Mouse (Mus musculus): ENCODE measurements around the gene Igsf9b.

Igsf9b gene

DNA sequence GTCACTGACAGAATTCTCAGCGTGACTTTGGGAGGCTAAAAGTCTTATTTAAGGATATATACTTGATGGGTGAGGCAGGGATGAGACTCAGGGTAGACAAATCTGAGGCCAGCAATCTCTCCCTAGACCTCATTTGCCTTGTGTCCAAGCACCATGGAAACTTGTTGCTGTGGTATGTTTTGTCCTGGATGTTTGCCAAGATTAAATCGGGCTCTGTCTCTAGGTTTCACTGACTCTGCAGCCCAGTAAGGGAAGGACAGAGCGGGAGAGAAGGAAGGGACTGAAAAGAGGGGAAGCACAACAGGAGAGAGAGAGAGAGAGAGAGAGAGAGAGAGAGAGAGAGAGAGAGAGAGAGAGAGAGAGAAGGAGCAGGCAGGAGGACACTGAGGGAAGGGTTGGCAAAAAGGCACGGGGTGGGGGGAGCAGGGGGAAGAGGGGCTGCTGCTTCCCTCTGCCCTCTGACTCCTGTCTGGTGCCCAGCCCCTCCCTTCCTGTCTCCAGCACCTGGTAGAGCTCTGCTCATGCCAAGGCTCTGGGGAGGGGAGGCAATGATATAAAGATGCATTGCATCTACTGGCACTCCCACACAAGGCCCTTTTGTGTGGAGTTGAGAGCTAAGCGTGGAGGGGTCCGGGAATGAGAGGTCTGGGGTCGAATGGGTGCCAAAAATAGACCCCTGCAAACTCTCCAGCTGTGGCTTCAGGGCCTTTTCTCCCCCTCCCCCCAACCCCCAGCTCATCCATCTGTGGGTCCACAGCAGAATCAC is 9.3 kb upstream of the Igsf9b start:
- no peak for DNase-seq (ENCODE audit: low read depth, low spot score)

DNA sequence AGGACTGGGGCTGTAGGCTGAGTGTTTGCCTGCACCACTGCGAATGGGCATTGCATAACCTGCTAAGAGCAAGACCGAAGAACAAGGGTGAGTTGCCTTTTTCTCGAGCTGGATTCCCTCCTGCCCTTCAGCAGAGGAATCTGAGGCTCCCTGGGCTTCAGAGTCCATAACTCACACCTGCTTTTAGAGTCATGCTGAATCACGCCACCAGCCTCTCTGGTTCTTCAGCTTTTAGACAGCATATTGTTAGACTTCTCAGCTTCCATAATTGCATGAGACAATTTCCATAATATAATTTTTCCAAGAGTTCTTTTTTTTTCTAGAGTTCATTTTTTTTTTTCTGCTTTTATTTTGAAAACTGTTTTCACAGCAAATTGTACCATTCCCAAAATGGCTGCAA is 4.6 kb upstream of the Igsf9b start:
- DNase-seq (ENCODE audit: low read depth, low spot score), result no peak

DNA sequence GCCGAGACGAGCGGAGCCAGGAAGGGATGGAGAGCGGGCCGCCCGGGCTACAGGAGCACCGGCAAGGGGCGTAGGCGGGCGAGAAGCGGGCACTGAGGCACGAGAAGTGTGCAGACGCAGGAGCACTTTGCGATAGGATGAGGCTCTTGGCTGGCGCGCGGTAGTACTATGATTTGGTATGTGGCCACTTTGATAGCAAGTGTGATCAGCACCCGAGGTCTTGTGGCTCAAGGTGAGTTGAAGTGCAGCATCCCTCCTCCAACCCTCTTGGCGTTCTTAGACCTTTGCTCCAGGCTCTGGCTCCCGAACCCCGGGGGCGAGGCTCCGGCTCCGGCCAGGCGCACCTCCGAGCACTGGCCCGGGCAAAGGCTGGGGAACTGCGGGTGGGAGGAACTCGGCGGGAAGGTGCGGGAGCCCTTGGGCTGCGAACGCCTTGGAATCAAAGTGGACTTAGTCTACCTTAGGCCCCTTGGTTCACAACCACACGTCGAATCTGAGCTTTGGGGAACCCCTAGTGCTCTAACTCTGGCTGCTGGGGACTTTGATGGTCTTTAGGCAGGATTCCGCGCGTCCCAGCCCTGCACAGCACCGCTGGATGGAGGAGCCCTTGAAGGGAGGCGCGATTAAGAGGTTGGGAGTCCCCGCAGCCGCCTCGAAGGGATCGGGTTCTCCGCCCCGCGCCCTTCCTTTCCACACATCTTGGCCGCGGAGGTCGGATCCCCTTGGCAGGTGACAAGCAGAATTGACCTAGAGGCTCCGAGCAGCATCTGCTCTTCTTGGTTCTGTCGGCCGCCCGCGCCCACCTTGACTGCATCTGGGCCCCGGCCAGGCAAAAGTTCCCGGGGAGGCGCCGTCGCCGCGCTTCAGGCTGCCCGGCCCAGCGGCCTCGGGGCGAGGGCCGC is 533 bp downstream of the Igsf9b start:
- no peak for DNase-seq (ENCODE audit: low read depth, low spot score)

DNA sequence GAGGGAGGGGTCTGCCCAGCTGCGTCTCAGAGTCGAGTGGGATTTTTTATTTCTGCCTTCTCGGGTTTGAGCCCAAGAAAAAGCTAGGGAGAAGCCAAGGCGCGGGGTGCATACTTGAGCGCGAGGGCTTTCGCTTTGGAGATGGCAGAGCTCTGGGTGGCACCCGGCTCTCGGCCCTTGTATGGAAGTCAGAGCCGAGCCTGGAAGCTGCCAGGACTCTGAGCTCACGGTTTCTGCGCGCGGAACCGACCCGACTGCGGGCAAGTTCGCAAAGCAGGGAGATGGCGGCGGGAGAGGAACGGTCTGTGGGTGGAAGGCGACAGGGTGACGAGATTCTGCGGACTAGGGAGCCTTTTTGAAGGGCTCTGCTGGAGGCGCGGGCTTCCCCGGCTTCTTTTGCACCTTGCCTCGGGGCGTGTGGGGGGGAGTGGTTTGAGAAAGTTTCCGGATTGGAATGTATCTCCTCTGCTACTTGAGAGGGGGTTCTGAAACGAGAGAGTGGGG is 1.2 kb downstream of the Igsf9b start:
- DNase-seq (ENCODE audit: low read depth, low spot score), result peak; percentile 34

GRCm38 (mm10) chr9:27300698-27301097 is 1.7 kb downstream of the Igsf9b start:
- peak; percentile 17 for DNase-seq (ENCODE audit: low read depth, low spot score)

GRCm38 (mm10) chr9:27301486-27301885 is 2.5 kb downstream of the Igsf9b start:
- no peak for DNase-seq (ENCODE audit: low read depth, low spot score)

GRCm38 (mm10) chr9:27302291-27302690 is 3.3 kb downstream of the Igsf9b start:
- no peak for DNase-seq (ENCODE audit: low read depth, low spot score)

- no peak for DNase-seq (ENCODE audit: low read depth, low spot score)
These were observed 4.8 kb downstream of the Igsf9b start for GRCm38 (mm10) chr9:27303571-27304484.

DNA sequence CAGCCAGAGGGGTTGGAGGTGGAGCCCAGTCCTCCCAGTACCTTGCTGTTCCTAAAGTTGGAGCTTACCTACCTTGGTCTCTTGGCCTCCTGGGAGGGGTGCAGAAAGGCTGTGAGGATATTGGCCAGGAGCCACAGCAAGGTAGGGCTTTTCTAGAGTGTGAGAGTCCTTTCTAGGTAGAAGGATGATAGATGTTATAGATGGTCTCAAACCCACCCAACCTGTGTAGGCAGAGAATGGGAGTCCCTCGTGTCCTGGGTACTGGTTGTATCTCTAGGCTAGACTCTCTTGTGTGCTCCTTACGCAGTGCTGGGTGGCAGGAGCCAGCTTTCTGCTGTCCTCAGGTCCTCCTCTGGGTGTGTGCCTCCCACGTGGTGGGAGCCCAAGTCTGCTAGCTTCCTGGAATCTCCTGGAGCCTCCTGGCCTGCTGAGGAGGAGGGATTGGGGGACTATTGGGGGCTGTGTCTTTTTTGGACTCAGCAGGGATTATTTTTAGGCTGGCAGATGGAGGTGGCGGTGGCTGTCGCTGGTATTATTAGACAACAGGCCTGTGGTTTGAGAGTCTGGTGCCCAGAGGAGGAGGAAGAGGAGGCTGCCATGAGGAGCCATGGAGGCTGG is 5.6 kb downstream of the Igsf9b start:
- no peak for DNase-seq (ENCODE audit: low read depth, low spot score)

- DNase-seq (ENCODE audit: low read depth, low spot score), result no peak
These were observed 6.5 kb downstream of the Igsf9b start for GRCm38 (mm10) chr9:27305502-27305901.

GRCm38 (mm10) chr9:27306642-27307041 is 7.6 kb downstream of the Igsf9b start:
- no peak for DNase-seq (ENCODE audit: low read depth, low spot score)

DNA sequence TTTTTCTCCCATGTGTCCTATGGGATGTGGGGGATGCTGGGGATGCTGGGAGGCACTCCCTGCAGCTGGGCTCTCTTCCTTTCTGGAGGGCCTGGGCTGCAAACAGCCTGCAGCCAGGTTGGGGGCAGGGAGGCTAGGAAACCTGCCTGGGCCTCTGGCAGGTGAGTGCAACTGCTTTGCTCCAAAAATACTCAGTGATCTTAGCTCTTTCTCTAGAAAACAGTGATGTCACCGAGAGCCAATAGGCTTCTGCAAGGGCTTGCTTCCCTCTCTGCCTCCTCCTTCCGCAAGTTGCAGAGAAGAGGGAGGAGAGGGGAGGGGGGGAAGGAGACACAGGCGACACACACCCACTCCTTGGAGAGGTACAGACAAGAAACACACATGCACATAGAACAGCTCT is 8.3 kb downstream of the Igsf9b start:
- no peak for DNase-seq (ENCODE audit: low read depth, low spot score)

GRCm38 (mm10) chr9:27308045-27308444 is 9.0 kb downstream of the Igsf9b start:
- DNase-seq (ENCODE audit: low read depth, low spot score), result no peak

DNA sequence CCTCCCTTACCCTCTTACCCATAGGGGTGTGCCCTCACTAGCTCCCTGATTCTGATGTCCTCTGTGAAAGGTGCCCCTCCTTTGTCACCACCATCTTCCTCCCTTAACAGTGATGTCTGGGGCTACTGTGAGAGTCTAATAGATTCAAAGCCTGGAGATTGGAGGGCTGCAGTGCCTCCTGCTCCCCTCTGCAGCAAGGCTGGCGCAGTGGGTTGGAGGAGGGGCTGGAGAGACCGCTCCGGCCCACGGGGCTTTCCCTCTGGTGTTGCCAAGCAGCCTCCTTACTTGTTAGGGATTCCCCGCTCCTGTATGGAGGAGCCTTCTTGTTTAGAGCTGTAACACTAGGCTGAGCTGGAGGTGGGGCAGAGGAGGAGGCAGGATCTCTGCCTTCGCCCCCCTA is 9.6 kb downstream of the Igsf9b start:
- no peak for DNase-seq (ENCODE audit: low read depth, low spot score)

DNA sequence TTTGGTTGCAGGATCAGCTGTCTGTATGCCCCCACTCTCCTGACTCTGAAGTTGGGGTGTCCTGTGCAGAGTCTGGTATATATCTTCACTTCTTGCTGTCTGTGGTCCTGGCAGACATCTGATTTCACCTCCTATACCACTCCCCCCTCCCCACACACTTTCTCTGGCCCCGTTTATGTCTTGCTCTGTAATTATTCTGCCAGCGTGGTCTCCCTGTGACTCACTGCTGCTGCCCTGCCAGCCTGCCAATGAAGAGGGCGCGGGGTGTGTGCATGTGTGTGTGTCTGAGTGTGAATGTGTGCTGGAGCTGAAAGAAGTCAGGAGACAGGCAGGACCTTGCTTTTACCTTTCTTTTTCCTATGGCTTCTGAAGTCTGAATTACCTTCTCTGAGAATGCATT is 11.0 kb downstream of the Igsf9b start:
- no peak for DNase-seq (ENCODE audit: low read depth, low spot score)

DNA sequence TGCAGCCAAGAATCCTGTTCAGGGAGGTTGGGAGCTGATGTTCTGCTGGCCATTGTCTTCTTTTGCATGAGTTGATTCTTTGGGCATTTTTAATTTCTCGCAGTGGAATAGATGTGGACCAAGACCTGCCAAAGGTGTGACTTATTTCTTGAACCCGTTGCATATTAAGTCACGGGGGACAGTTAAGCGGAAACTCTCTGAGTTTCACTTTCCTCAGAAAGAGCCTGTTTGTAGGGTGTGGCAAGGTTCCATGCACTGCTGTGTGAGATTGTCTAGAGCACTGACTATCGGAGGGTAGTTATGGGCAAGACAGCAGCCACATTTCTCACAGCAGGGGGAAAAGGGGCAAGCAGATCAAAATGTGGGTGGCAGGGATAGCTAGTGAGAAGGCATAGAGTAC is 14.4 kb downstream of the Igsf9b start:
- no peak for DNase-seq (ENCODE audit: low read depth, low spot score)

DNA sequence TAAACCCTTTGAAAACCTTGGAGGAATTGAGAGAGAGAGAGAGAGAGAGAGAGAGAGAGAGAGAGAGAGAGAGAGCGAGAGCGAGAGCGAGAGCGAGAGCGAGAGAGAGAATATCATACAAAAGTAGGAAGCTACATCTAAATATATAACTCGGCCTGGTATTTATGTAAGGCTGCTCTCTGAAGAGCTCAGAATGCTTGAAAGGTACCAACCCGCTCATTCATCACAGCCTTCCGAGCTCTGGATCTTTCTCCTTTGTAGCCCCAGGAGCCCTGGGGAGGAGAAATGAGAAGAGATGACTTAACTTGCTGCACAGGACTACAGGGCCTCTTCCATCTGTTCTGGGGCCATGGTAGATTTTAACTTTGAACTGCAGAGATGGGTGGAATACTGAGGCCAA is 22.3 kb downstream of the Igsf9b start:
- DNase-seq (ENCODE audit: low read depth, low spot score), result no peak

GRCm38 (mm10) chr9:27322277-27322676 is 23.3 kb downstream of the Igsf9b start:
- no peak for DNase-seq (ENCODE audit: low read depth, low spot score)

DNA sequence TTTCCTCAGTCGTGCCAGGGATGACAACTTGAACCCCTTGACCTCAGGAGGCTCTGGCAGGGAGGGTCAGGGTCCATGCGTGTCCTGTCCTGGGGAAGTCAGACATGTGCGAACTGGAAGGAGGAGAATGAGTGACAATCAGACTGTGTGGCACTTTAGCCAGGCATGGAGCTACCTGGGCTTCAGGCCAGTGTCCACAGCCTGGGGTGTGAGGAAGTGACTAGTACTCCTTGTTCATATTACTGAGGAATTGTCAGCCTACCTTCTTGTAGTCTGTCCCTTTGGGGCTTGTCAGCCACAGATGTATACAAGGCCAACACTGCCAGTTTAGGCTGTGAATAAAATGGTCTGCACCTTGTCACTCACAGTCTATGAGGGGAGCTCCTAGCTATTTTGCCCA is 24.4 kb downstream of the Igsf9b start:
- DNase-seq (ENCODE audit: low read depth, low spot score), result no peak

- peak; percentile 29 for DNase-seq (ENCODE audit: low read depth, low spot score)
These were observed 26.9 kb downstream of the Igsf9b start for GRCm38 (mm10) chr9:27325920-27326319.

- no peak for DNase-seq (ENCODE audit: low read depth, low spot score)
These were observed 28.6 kb downstream of the Igsf9b start for GRCm38 (mm10) chr9:27327558-27327957.
